Mouse (Mus musculus): ENCODE results near the gene Cog6. TPM values are rescaled to one million over a fixed set of nuclear protein-coding genes. Genes with fewer than 3 reads are reported as not detected.

Gene Cog6
- polyA plus RNA-seq, 1 experiment from 2014 or later = 53.0 TPM

- no peaks in the 10 kb centered on the region for H3K27me3 ChIP-seq
- CTCF ChIA-PET = no interaction called here
- TF ChIP-seq CTCF (IDR thresholded peaks at IDR 0.05) = no peak
- DNase-seq (ENCODE audit: low read depth, low spot score) = no peak
- POLR2A ChIA-PET = interaction anchor here (0.6 kb wide), 1 partner anchor 9 kb away, joined by 3 read pairs; no protein-coding TSS in a partner anchor
- no peak for ATAC-seq
- in situ Hi-C loops (cut with MboI; ENCODE audit: low pct_unique_long_range_greater_than_20kb) = no loop called here
Measured at GRCm38 (mm10) chr3:52956236-52956635, 60.8 kb downstream of the Cog6 start.

GRCm38 (mm10) chr3:52955481-52956019 lies 61.5 kb downstream of the Cog6 start:
- DNase-seq (ENCODE audit: low read depth, low spot score) = no peak
- TF ChIP-seq CTCF (IDR thresholded peaks at IDR 0.05) = no peak
- H3K27me3 ChIP-seq = peaks cover 5% of the 10 kb centered on the region
- in situ Hi-C loops (cut with MboI; ENCODE audit: low pct_unique_long_range_greater_than_20kb) = no loop called here
- CTCF ChIA-PET = no interaction called here
- no peak for ATAC-seq
- POLR2A ChIA-PET = no interaction called here

- TF ChIP-seq CTCF (IDR thresholded peaks at IDR 0.05) = no peak
- ATAC-seq (no peak), DNase-seq (ENCODE audit: low read depth, low spot score) (no peak)
- in situ Hi-C loops (cut with MboI; ENCODE audit: low pct_unique_long_range_greater_than_20kb) = no loop called here
- POLR2A ChIA-PET = no interaction called here
- H3K27me3 ChIP-seq = peaks cover 14% of the 10 kb centered on the region
- CTCF ChIA-PET = no interaction called here
Measured at GRCm38 (mm10) chr3:52954656-52955055, 62.4 kb downstream of the Cog6 start.

- DNase-seq (ENCODE audit: low read depth, low spot score) (no peak), ATAC-seq (no peak)
- ChIA-PET CTCF (interaction anchor here (1.5 kb wide), 1 partner anchor 22 kb away, joined by 3 read pairs; no protein-coding TSS in a partner anchor), POLR2A (no interaction called here)
- H3K27me3 ChIP-seq = peaks cover 14% of the 10 kb centered on the region
- in situ Hi-C loops (cut with MboI; ENCODE audit: low pct_unique_long_range_greater_than_20kb) = no loop called here
- no peak for TF ChIP-seq CTCF (IDR thresholded peaks at IDR 0.05)
Measured at GRCm38 (mm10) chr3:52953831-52954230, 63.2 kb downstream of the Cog6 start.

- in situ Hi-C loops (cut with MboI; ENCODE audit: low pct_unique_long_range_greater_than_20kb) = no loop called here
- ChIA-PET CTCF (interaction anchor here (1.2 kb wide), 1 partner anchor 10 kb away, joined by 3 read pairs; no protein-coding TSS in a partner anchor), POLR2A (interaction anchor here (0.5 kb wide), 1 partner anchor 126 kb away, joined by 3 read pairs; no protein-coding TSS in a partner anchor)
- peaks cover 25% of the 10 kb centered on the region for H3K27me3 ChIP-seq
- no peak for TF ChIP-seq CTCF (IDR thresholded peaks at IDR 0.05)
- ATAC-seq (no peak), DNase-seq (ENCODE audit: low read depth, low spot score) (no peak)
Measured at GRCm38 (mm10) chr3:52948824-52949223, 68.2 kb downstream of the Cog6 start.

GRCm38 (mm10) chr3:52947444-52947843 lies 69.6 kb downstream of the Cog6 start:
- no peak for TF ChIP-seq CTCF (IDR thresholded peaks at IDR 0.05)
- in situ Hi-C loops (cut with MboI; ENCODE audit: low pct_unique_long_range_greater_than_20kb) = no loop called here
- CTCF ChIA-PET = interaction anchor here (1.2 kb wide), 1 partner anchor 9 kb away, joined by 3 read pairs; no protein-coding TSS in a partner anchor
- no peak for DNase-seq (ENCODE audit: low read depth, low spot score)
- POLR2A ChIA-PET = interaction anchor here (0.5 kb wide), 1 partner anchor 9 kb away, joined by 3 read pairs; no protein-coding TSS in a partner anchor
- peaks cover 31% of the 10 kb centered on the region for H3K27me3 ChIP-seq
- ATAC-seq = no peak

- peaks cover 19% of the 10 kb centered on the region for H3K27me3 ChIP-seq
- no peak for ATAC-seq
- in situ Hi-C loops (cut with MboI; ENCODE audit: low pct_unique_long_range_greater_than_20kb) = no loop called here
- CTCF ChIA-PET = no interaction called here
- POLR2A ChIA-PET = interaction anchor here (0.5 kb wide), 1 partner anchor 1312 kb away, joined by 3 read pairs; no protein-coding TSS in a partner anchor
- no peak for DNase-seq (ENCODE audit: low read depth, low spot score)
- TF ChIP-seq CTCF (IDR thresholded peaks at IDR 0.05) = no peak
Measured at GRCm38 (mm10) chr3:52940832-52941468, 76.1 kb downstream of the Cog6 start.

GRCm38 (mm10) chr3:52938398-52938797 lies 78.6 kb downstream of the Cog6 start:
- in situ Hi-C loops (cut with MboI; ENCODE audit: low pct_unique_long_range_greater_than_20kb) = no loop called here
- POLR2A ChIA-PET = no interaction called here
- peaks cover 16% of the 10 kb centered on the region for H3K27me3 ChIP-seq
- CTCF ChIA-PET = interaction anchor here (0.6 to 1.3 kb wide), 4 partner anchors 10 to 59 kb away, joined by 3 to 4 read pairs (median 3); no protein-coding TSS in a partner anchor
- ATAC-seq (no peak), DNase-seq (ENCODE audit: low read depth, low spot score) (no peak)
- TF ChIP-seq CTCF (IDR thresholded peaks at IDR 0.05) = no peak

GRCm38 (mm10) chr3:52937739-52938306 lies 79.2 kb downstream of the Cog6 start:
- in situ Hi-C loops (cut with MboI; ENCODE audit: low pct_unique_long_range_greater_than_20kb) = no loop called here
- no peak for DNase-seq (ENCODE audit: low read depth, low spot score)
- peaks cover 14% of the 10 kb centered on the region for H3K27me3 ChIP-seq
- CTCF ChIA-PET = no interaction called here
- no peak for TF ChIP-seq CTCF (IDR thresholded peaks at IDR 0.05)
- POLR2A ChIA-PET = no interaction called here
- no peak for ATAC-seq

- no peak for TF ChIP-seq CTCF (IDR thresholded peaks at IDR 0.05)
- ChIA-PET CTCF (no interaction called here), POLR2A (no interaction called here)
- DNase-seq (ENCODE audit: low read depth, low spot score) = no peak
- H3K27me3 ChIP-seq = peaks cover 14% of the 10 kb centered on the region
- no peak for ATAC-seq
- in situ Hi-C loops (cut with MboI; ENCODE audit: low pct_unique_long_range_greater_than_20kb) = no loop called here
Measured at GRCm38 (mm10) chr3:52931956-52932355, 85.1 kb downstream of the Cog6 start.

Other genes starting within 250 kb of the Cog6 start
- gene Lhfp, start 24.3 kb upstream of the Cog6 start, polyA plus RNA-seq (2021) = 589 TPM